Mouse (Mus musculus) ES-E14 (cell line): ENCODE data around the gene Nsmce3.

Experiments used
- CHD2 ChIP-seq: IDR thresholded peaks from 2 replicates; pipeline ENCODE4 v1.6.1; 2014; ENCODE audit warnings: mild to moderate bottlenecking, low read depth, low read length, inconsistent platforms
- HCFC1 ChIP-seq: IDR thresholded peaks from 2 replicates; pipeline ENCODE4 v1.6.1; 2012; ENCODE audit warnings: low read length, inconsistent platforms, borderline replicate concordance; ENCODE audit not compliant: insufficient read depth
- ZC3H11A ChIP-seq: IDR thresholded peaks from 2 replicates; pipeline ENCODE4 v1.6.1; 2012; ENCODE audit warnings: low read depth, mild to moderate bottlenecking, inconsistent platforms, low read length, borderline replicate concordance
- ZNF384 ChIP-seq: IDR thresholded peaks from 2 replicates; pipeline ENCODE4 v1.6.1; 2012; ENCODE audit warnings: low read depth, low read length, inconsistent platforms

GRCm38 (mm10) chr7:64847366-64847899 is 25.4 kb downstream of the Nsmce3 start:
- no peak for TF ChIP-seq ZC3H11A
- TF ChIP-seq ZNF384, result no peak
- no peak for TF ChIP-seq HCFC1
- no peak for TF ChIP-seq CHD2
